In genomic region chr19:16780790-16781384, GRCm38 (mm10) we compare ENCODE assay signal across 7 mouse cellular contexts. TPM values are rescaled to one million over a fixed set of nuclear protein-coding genes. Genes with fewer than 3 reads are reported as not detected.
DNase-seq lines count a peak whose midpoint lies in the region; ATAC-seq lines count a peak whose summit lies in the region.

TSS of gene Vps13a (minus strand) at chr19:16780933.

- ATAC-seq in limb, embryonic 11.5 days (ENCODE audit: insufficient number of reproducible peaks, low FRiP score, low TSS enrichment, low read depth), result peak; percentile 96
- ATAC-seq in midbrain, embryonic 14.5 days (ENCODE audit: low FRiP score, low TSS enrichment), result peak; percentile 97

- no peaks in the 10 kb centered on the region for H3K36me3 ChIP-seq in embryonic facial prominence, embryonic 10.5 days (replicated peaks)
- H3K36me3 ChIP-seq in limb, embryonic 11.5 days (ENCODE audit: control insufficient read depth, insufficient read depth, low read length), result no peaks in the 10 kb centered on the region
- H3K36me3 ChIP-seq in midbrain, embryonic 14.5 days (ENCODE audit: control insufficient read depth, insufficient read depth, low read length), result no peaks in the 10 kb centered on the region

- peak within 1 kb of the TSS; percentile 81 for H3K27ac ChIP-seq in embryonic facial prominence, embryonic 10.5 days (replicated peaks)
- H3K27ac ChIP-seq in limb, embryonic 11.5 days (replicated peaks; ENCODE audit: low read depth, low read length), result no peak within 1 kb of the TSS
- H3K27ac ChIP-seq in midbrain, embryonic 14.5 days (replicated peaks; ENCODE audit: low read depth, low read length), result no peak within 1 kb of the TSS

- under 1% methylated on average over 67 of the region's 67 CpGs for WGBS in embryonic facial prominence, embryonic 10.5 days
- WGBS in limb, embryonic 11.5 days, result 0% methylated on average over 67 of the region's 67 CpGs
- under 1% methylated on average over 67 of the region's 67 CpGs for WGBS in midbrain, embryonic 14.5 days

- peaks cover 13% of the 10 kb centered on the region; the same call in 1 of the 2 replicates for H3K4me1 ChIP-seq in embryonic facial prominence, embryonic 10.5 days
- H3K4me1 ChIP-seq in limb, embryonic 11.5 days (ENCODE audit: control insufficient read depth, insufficient read depth, low read length), result no peaks in the 10 kb centered on the region
- no peaks in the 10 kb centered on the region for H3K4me1 ChIP-seq in midbrain, embryonic 14.5 days (ENCODE audit: control insufficient read depth, insufficient read depth, low read length)

- H3K9ac ChIP-seq in limb, embryonic 11.5 days (ENCODE audit: low read length), result peak within 1 kb of the TSS; percentile 24
- peak within 1 kb of the TSS; percentile 57 for H3K9ac ChIP-seq in midbrain, embryonic 14.5 days (replicated peaks; ENCODE audit: low read length)

- H3K4me2 ChIP-seq in limb, embryonic 11.5 days (ENCODE audit: low read depth, severe bottlenecking), result peak within 1 kb of the TSS; percentile 92
- H3K4me2 ChIP-seq in midbrain, embryonic 14.5 days (ENCODE audit: low read length), result peak within 1 kb of the TSS; percentile 96

- H3K27me3 ChIP-seq in embryonic facial prominence, embryonic 10.5 days (replicated peaks; ENCODE audit: low read depth, poor library complexity, severe bottlenecking), result peaks cover 24% of the 10 kb centered on the region
- no peaks in the 10 kb centered on the region; the same call in 1 of the 2 replicates for H3K27me3 ChIP-seq in limb, embryonic 11.5 days (ENCODE audit: control insufficient read depth, insufficient read depth, low read length)
- H3K27me3 ChIP-seq in midbrain, embryonic 14.5 days (ENCODE audit: control insufficient read depth, insufficient read depth, low read length), result peaks cover 7% of the 10 kb centered on the region; the same call in 1 of the 2 replicates

- peak; percentile 93 for DNase-seq in adrenal gland, postnatal 10 days
- peak; percentile 94 for DNase-seq in embryonic facial prominence, embryonic 10.5 days (ENCODE audit: low spot score)
- peak; percentile 100 for DNase-seq in heart, adult 11 months
- peak; percentile 92 for DNase-seq in kidney, adult 18-20 months
- DNase-seq in limb, embryonic 11.5 days (ENCODE audit: low spot score), result peak; percentile 89
- peak; percentile 96 for DNase-seq in midbrain, embryonic 14.5 days
- peak; percentile 86 to 90 for DNase-seq in spleen, adult 18-20 months

- H3K4me3 ChIP-seq in embryonic facial prominence, embryonic 10.5 days, result peak within 1 kb of the TSS; percentile 82
- H3K4me3 ChIP-seq in limb, embryonic 11.5 days (ENCODE audit: low read depth, low read length), result peak within 1 kb of the TSS; percentile 60
- H3K4me3 ChIP-seq in midbrain, embryonic 14.5 days (replicated peaks; ENCODE audit: low read depth, low read length), result peak within 1 kb of the TSS; percentile 69

- H3K9me3 ChIP-seq in embryonic facial prominence, embryonic 10.5 days, result no peaks in the 10 kb centered on the region
- no peaks in the 10 kb centered on the region for H3K9me3 ChIP-seq in limb, embryonic 11.5 days (ENCODE audit: control insufficient read depth, low read length)
- H3K9me3 ChIP-seq in midbrain, embryonic 14.5 days (ENCODE audit: control insufficient read depth, low read length), result no peaks in the 10 kb centered on the region

RNA-seq across cellular contexts. Expression of gene Vps13a, which starts in this region (rescaled TPM):
- 10 to 100 TPM; 30.2 to 42.4 TPM for total RNA-seq in adrenal gland, postnatal 10 days (2021)
- polyA plus RNA-seq in embryonic facial prominence, embryonic 10.5 days (2016; fragmentation: Nextera tagmentation; extraction: Ambion mirVana), result 7.6 and 7.8 TPM in 2 replicates
- 8.1 and 8.5 TPM in 2 replicates for polyA plus RNA-seq in limb, embryonic 11.5 days (2014; fragmentation: Nextera tagmentation; extraction: Ambion mirVana)
- polyA plus RNA-seq in midbrain, embryonic 14.5 days (2014; fragmentation: Nextera tagmentation; extraction: Ambion mirVana), result 8.6 and 11.7 TPM in 2 replicates
